Mouse (Mus musculus): Measurements from ENCODE around the gene Hpca.

Hpca gene

DNA sequence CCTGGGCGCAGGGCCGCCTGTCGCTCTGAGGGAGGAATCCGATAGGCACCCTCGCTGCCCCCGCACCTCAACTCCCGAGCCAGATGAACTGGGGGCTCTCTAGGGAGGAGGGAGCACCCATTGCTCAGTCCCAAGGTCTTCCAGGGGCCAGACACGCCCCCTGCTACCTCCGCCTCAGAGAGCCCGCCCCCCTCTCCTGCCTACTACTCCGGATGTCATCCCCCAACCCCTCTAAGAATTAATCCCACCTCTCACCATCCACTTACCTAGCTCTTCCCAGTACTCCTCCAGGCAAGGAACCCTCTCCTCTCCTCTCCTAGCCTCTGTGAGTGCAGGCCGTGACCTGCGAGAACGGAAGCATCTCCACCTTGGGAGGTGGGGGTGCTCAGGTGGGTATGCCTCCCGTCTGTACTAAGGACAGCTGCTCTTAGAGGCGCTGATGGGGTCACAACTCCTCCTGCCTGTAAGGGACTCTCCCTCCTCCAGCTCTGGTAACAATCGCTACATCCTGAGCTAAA, at the start of gene Hpca:
Gene Hpca, minus strand, starts transcription at position 468 of the 518 bp plus-strand sequence.
- no peak for DNase-seq (ENCODE audit: low read depth, low spot score)

DNA sequence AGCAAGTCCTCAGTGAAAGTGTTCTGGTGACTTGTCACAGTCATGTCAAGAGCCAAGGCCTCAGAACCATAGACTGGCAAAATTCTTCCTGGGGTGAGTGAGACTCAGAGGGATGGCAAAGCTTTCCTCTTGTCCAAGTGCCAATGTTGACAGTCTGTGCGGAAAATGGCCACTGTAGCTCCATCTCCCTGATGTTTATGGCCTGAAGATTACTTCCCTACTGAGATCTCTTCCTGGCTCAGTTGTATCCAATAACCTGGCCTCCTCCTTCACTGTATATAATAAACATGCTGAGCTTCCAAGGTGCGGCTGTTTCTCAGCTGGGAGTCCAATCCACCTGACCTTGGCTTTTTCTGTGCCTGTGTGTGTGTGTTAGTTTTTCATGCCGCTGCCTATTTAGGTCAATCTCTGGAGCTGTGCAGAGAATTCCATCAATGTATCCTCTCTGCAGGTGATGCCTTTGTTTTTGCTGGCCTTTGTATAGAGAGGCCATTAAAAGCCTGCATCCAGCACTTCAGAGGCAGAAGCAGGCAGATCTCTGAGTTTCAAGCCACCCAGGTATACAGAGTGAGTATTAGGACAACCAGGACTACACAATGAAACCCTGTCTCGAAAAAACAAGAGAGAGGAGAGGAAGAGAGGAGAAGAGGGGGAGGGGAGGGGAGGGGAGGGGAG, 39.9 kb upstream of the Hpca start:
- DNase-seq (ENCODE audit: low read depth, low spot score) = no peak

DNA sequence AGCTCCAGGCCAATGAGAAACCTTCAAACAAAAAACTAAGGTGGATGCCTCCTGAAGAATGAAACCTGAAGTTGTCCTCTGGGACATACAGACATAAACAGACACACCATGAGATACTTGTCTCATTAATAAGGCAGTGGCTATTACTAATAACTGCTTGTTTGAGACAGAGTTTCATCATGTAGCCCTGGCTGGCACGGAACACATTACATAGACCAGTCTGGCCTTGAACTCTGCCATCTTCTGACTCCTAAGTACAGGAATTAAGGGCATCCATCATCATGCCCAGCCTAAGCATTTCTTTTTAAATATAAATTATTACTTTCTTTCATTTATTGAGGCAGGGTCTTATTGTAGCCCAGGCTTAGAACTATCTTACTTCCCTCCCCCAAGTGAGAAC, 39.2 kb upstream of the Hpca start:
- no peak for DNase-seq (ENCODE audit: low read depth, low spot score)

DNA sequence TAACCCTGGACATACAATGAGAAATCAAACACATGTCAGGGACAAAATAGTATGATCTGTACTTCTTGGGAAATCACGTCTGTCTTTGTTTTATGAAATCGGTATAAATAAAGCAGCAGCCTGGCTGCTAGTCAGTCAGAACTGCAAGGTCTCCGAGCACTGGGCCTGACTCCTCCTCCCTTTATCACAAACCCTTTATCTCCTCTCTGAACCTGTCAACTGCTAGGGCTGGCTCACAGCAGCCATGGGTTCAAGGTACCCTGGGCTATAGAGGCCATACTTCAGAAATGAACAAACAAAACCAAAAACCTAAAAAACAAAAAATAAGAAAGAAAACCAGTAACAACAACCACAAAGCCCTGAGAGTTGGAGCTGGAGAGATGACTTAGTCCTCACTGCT, 36.7 kb upstream of the Hpca start:
- no peak for DNase-seq (ENCODE audit: low read depth, low spot score)

DNA sequence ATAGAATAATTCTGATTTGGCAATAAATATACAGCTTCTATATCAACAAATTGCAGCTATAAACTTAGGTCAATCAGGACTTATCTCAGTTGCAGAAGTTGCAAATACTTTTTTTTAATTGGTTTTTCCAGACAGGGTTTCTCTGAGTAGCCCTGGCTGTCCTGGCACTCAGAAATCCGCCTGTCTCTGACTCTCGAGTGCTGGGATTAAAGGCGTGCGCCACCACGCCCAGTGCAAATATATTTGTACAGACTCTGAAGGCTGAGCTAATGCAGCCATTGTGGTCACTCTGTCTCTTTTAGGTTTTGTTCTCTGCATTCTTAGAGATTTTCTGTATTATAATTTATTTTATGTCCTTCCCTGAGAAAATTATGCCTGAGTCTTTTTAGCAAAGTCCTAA, 35.7 kb upstream of the Hpca start:
- no peak for DNase-seq (ENCODE audit: low read depth, low spot score)

DNA sequence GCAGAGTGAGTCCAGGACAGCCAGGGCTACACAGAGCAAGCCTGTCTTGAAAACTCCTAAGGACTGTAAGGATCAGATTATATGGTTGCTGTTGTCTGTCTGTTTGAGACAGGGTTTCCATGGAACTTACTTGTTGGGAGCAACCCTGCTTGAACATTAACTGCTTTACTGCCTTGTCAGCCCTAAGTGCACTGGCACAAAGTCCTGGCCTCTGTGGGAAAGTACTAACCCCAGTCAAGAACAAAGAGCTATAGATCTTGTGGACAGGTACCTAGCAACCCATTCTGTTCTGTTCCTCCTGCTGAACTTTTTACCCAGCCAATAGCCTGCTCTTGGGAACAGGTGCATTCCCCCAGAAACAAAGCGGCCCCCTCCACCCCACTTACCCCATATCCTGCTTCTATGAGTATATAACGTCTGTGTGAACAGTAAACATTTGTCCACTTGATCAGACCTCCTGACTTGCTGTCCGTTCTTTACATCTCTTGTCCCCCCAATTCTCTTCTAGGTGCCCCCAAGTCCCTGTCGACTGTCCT, 29.5 kb upstream of the Hpca start:
- DNase-seq (ENCODE audit: low read depth, low spot score) = no peak

DNA sequence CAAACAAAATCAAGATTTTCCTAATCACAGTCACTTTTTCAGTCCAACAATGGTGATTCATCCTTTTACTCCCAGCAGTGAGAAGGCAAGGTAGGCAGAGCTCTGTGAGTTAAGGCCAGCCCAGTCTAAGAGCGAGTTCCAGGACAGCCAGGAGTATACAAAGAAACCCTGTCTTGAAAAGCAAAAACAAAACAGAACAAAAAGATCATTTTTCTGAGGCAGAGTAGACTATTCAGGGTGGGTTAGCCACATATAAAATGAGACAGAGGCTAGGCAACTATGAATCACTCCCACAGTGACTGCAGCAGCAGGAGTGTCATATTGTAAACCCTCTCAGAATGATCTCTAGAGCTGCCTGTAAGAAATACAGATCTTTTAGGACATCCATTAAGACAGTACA, 27.5 kb upstream of the Hpca start:
- no peak for DNase-seq (ENCODE audit: low read depth, low spot score)

DNA sequence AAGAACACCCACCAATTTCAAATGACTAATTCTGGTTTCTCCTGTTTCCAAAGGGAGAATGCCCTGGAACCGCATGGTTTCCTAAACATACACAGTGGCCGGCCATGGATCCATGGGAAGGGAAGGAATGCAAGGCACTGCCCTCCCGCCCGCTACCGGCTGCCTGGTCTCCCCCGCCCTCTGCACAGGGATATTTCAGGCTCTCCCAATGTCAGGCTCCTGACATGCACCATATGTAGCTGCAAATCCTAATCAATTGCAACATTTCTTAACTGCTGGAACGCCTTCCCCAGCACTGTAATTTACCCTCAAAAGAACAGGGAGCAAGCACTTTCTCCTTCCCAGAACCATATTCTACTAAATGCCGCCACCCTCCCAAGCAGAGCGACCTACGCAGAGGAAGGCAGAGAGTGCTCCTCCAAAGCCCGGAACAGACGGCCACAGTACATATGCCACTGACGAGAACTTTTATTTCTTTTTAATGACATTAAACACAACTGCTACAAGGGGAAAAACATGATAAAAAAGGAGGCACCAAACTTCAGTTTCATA, 25.8 kb upstream of the Hpca start:
- no peak for DNase-seq (ENCODE audit: low read depth, low spot score)

DNA sequence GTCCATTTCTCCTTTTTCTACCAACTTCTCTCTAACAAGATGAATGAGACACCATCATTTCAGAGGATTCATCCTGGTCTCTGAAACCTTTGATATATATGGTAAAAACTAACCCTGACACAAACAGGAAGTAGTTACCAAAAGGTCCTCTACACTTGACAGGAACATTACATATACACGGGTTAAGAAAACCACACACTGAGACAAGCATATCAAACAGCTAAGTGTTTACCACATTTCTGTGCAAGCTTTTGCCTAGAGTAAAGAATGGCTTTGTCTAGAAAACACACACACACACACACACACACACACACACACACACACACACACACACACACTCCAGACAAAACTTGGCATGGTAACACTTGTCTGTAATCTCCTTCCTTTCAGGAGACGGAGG, 24.6 kb upstream of the Hpca start:
- no peak for DNase-seq (ENCODE audit: low read depth, low spot score)

DNA sequence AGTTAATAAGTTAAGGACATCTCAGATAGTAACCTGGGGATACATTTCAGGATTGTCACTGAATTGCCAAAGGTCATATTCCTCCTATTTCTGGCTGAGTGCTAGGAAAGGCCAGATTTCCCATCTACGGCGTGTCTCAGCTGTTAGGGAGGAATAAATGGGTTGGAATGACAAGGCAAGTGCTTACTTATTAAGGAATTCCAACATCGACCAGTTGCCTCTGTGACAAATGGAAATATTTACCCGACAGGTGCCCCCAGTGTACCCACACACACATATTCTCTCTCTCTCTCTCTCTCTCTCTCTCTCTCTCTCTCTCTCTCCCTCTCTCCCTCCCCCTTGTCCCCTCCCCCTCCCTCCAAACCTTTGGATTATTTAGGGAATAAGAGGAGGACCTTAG, 24.1 kb upstream of the Hpca start:
- no peak for DNase-seq (ENCODE audit: low read depth, low spot score)

DNA sequence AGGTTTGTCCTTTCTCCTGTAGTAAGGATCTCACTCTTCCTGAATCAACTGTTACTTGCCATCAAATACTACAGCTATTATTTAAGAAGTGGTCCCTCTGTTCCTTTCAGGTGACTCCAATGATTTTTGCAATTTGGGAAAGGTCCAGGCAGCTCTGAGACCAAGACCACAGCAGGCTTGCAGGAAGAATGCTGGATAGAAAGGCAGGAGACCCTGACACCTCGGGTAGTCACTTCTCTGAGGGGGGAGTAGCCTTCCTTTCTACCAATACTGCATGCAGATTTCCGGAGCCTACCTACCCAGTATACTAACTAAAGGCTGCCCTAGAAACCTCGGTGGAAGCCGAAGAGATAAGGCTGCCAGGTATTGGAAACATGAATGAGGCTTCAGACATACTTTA, 23.6 kb upstream of the Hpca start:
- DNase-seq (ENCODE audit: low read depth, low spot score) = no peak

DNA sequence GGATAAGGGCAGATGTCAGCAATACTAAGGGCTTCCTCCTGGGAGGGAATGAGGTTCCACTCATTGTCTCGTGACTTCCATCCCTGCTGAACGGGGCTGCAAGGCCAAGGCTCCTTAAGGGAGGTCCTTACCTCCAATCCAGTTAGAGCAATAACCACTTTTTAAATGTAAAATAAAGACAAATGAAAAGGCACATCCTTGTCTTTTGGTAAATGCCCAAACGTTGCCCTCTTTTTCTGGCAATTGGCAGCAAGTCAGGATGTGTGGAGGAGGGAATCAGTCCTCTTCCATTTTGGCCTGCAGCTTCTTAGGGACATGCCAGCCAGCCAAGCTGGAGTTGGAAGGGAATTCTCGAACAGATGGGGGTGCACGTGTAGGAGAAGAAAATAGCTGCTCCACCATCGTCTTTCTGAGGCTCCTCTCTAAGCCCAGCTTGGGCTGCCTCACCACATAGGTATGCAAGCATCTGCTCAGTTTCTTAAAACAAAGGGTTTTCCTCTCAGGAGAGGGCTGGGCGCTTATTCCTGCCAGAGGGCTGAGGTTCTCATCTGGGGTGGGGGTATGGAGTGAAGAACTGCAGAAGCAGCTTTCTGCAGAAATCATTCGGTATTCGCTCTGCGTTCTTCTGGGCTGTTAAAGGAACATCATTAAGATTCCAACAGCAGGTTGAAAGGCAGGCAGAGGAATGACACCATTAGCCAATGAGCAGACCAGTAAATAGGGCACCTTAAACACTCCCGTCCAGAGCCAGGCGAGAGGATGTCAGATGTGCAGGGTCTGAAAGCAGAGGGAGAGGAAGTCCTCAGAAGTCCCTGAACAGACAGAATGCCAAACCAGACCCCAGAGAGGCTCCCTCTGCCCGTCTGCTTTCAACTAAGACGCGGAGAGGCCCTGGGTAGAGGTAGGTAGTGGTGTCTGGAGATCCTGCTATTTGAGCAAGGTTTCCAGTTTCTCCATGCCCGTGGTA, 22.8 kb upstream of the Hpca start:
- no peak for DNase-seq (ENCODE audit: low read depth, low spot score)

DNA sequence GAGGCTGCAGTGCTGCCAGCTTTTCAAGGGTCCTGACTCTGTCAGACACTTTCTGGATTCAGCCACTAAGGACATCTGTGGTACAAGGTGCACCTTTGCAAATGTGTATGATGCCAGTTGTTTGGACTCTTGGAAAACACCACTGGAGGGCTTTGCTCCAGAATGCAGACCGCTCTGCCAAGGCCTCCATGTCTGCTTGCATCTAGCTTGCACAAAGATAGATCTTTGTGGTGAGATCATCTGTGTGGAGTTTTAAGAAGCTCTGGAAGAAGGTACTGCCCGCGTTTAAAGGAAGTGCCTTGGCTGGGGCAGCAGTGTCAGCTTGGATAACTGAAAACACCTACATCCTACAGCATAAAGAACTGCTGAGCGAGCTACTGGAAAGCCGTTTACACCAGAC, 21.7 kb upstream of the Hpca start:
- no peak for DNase-seq (ENCODE audit: low read depth, low spot score)

DNA sequence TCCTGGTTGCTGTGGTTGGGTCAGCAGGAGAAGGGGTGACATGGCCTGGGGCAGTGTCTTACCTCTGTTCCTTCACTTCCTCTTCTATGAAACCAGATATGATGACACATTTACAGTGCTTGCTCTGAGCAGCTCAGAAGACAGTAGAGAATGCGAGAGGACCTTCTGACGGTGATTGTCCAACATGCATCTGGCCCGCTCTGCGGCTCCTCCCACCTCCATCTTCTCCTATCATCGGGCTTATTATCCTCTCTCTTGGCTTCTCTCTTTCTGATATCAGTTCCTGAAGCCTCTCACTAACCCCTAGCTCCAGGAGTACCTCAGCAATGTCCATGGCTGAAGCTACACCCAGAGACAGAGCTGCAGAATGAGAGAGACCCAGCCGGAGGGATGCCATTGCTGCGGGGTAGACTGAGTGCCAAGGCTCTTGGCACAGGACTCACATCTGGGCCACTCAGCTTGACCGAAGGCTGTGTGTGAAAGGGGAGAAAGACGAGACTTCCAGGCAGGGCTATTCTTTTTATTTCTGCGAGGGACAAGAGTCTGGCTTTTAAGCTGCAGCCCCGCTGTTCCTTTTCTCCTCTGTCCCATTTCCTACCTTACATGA, 20.7 kb upstream of the Hpca start:
- DNase-seq (ENCODE audit: low read depth, low spot score) = no peak

DNA sequence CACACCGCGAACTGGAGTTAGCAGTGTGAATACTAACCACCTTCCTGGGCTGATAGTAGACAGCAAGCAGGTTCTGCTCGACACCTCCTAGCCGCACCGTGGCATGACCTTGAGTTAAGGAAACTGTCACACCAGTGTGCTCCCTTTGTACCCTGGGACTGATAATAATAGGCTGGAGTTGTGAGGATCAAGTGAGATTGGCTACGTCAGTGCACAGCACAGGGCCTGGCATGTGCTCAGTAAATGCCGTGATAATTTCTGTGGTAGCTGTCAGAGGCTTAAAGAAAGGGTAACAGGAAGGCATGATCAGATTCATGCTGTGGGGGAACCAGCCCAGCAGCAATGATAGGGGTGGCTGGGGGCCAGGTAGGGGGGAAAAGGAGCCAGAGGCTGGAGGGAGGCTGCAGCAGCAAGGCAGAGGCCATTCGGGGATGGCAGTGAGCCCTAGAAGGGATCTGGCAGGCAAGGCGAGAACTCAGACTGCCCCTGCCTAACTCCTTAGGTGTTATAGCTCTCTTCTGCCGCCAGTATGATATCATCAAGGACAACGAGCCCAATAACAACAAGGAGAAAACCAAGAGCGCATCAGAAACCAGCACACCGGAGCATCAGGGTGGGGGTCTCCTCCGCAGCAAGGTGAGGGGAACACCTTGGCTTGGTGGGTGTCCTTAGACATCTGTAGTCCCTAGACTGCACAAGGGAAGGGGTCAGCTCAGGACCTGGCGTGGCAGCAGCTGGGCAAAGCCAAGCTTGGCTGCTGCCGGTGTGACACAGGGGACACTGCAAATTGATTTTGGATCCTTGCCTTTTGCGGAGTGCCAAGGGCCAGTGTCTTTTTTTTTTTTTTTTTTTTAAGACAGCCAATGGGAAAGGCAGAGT, 20.0 kb upstream of the Hpca start:
- no peak for DNase-seq (ENCODE audit: low read depth, low spot score)

DNA sequence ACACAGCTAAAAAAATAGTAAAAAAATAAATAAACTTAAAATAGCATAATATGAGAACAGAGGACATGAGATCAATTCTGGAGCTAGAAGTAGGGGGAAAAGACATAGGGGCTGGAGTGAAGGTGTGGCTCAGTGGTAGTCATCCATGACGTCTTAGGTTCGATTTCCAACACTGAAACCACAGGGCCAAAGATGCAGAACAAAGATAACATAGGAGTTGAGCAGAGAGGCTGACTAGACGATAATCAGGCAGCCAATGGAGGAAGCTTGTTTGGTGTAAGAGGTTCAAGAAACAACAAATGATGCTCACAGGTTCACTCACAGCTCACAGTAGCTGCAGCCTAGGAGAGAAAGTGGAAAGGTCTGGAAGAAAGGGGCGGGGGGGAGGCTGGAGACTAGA, 19.0 kb upstream of the Hpca start:
- no peak for DNase-seq (ENCODE audit: low read depth, low spot score)

DNA sequence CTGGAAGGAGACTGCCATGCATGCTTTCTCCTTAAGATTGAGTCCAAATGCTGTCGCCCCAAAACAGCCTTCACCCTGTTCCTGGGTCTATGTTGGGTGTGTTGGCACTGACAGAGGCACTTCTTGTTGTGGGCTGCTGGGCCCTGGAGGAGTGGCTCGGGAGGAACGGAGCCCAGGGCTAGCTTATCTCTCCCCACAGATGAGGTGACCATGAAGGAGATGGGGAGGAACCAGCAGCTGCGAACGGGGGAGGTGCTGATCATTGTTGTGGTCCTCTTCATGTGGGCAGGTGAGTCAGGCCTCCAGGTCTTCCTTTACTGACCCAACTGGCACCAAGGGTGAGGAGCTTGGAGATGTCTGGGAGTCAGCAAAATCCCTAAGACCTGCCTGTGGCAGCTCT, 17.8 kb upstream of the Hpca start:
- DNase-seq (ENCODE audit: low read depth, low spot score) = no peak

DNA sequence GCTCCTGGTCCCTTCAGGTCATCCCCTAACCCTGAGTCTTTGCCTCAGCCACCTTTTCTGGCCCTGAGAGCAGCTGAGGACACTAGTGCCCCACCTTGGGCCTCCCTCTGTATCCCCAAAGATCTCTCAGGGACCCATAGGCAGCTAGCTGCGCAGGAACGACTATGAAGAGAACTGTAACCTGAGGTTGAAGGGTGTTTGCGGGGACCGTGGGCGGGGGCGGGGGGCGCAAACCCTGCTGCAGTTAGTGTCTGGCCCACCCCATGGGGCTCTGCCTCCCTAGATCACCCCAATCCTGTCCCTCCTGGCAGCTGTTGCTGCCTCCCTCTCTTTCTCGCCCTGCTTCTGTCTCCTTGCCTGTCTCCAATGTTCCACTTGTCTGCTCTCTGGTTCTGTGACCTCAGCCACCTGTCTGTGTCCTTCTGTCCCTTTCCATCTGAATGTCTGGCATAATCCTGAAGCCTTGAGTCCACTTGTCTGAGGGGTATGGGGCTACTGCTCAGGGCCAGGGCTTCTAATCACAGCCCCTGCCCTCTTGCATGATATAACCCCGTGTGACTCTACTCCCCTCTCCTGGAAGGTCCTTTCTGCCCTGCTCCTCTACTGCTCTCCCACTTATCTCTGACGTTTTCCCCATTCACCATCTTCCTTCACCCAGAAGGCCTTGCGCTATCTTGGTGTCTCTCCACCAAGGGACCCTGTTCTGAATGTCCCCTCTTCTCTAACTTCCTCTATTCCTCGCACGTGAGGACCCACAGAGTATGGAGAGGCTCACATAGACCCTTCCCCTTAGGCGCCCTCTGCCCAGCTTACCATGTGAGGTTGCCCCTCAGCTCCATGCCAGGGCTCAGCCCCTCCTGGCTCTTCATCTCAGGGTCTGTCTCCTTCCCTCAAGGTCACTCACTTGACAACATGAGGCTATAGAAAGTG, 15.8 kb upstream of the Hpca start:
- no peak for DNase-seq (ENCODE audit: low read depth, low spot score)

DNA sequence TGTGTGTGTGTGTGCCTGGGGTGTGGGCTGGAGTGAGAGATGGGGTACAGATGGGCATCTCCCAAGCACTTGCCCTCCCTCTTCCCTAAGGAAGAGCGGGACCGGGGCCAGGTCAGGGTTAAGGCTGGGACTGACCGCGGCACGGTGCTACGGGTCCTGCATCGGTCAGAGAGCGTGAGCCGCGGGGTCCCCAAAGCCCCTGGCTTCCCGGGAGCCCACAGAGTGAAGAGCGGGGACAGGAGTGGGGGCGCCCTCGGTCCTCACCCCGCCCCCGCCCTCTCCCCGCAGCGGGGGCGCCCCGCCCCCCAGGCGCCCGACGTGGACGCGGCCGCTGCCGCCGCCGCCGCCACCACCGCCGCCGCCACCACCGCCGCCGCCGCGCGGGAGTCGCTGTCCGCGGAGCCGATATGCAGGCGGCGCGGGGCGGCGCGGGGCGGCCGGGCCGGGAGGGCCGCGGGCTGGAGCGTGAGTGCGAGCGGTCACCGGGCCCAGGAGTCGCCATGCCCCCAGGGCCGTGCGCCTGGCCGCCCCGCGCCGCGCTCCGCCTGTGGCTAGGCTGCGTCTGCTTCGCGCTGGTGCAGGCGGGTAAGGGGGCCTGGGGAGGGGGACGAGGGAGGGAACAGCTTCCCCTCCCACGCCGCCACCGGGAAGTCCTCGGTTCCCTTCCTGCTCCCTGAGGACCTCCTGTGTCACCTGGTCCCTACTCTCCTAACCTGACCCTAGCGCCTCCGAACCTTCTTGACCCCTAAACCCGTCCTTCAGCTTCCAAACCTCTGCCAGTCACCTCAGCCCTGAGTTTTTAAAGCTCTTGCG, 14.9 kb upstream of the Hpca start, which contains the start of gene Fndc5:
Gene Fndc5, plus strand, starts transcription at position 421 of the 813 bp plus-strand sequence.
- no peak for DNase-seq (ENCODE audit: low read depth, low spot score)

Measured in forelimb bud, embryonic 11.5 days (tissue).